Mouse (Mus musculus): ENCODE data around the gene Zfp950.
"Not testable (repeated sequence)": the region's sequence is repeated elsewhere in the genome, so short reads cannot be mapped to it uniquely, and the experiment has no call there.

Zfp950 gene

DNA sequence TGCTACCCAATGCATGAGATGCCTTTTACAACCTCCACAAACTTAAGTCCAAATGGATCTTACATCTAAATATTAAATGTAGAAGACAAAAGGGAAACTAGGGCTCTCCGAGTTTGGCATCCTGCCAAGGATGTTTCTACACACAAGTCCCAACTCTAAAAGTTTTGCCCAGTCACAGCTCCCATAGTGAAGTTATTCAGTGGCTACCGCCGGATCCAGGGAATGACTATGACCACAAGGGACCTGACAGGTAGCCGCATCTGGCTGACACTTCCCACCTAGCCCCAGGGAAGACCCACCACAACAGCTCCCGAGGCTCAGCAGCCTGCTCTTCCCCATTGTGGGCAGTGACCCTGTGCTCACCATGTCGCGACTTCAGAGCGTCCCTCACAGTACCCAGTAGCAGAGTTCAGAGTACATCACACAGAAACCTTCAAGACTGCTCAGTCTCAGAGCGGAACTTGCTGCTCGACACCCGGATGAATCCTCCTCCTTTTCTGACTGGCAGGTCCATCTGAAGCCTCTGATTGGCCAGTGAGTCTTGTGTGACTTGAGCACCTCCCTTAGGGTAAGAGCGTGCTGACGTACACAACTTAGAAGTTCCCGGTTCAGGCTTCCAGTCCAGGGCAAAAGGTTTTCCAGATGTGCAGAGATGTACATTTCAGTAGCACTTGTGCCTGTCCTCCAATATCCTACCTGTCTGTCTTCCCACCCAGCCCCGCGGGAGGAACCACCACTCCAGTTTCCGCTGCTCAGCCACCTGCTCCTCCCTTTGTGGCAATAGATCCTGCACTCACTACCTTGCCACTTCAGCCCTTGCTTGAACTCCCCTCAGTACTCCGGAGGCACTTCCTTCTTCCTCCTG, at the start of gene Zfp950:
Gene Zfp950 (minus strand): TSS at position 499 of the 865 bp plus-strand sequence.
- DNase-seq (ENCODE audit: low read depth in 2 of 2, low spot score in 2 of 2) = peak; percentile 75

DNA sequence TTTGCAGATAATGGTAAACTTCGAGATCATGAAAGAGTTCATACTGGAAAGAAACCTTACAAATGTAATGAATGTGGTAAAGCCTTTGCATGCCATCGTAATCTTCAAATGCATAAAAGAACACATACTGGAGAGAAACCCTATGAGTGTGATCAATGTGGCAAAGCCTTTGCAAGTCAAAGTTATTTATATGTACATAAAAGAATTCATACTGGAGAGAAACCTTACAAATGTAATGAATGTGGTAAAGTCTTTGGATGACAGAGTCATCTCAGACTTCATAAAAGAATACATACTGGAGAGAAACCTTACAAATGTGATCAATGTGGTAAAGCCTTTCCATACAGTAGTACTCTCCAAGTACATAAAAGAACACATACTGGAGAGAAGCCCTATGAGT, 43.0 kb upstream of the Zfp950 start, which contains the start of gene Gm6020:
Gene Gm6020 (plus strand): TSS at position 301 of the 400 bp plus-strand sequence.
- DNase-seq (ENCODE audit: low read depth in 2 of 2, low spot score in 2 of 2) = not testable (repeated sequence)

DNA sequence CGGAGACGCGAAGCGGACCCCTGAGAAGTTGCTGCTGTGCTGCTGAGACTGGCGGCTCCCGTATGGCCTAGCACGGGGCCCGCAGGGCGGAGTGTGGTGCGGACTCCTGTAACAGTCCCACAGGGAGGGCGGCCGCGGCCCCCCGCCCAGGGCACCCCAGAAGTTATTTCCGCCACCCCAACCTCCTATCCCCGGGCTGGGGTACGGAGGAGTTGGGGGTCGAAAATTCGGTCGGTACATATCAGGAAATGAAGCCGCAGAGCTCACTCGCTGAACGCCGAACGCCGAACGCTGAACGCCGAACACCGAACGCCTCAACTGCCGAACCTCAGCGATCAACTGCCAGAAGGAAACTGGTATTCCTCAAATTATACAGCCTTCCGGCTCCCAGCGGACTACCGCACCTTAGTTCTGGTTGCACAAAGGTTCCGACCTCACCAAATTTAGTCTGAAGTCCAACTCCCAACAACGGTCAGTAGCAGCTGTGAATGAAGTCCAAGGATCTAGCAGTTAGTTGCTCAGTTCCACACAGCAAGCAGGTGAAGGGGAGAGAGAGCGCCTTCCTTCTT, 35.2 kb upstream of the Zfp950 start, which contains the start of gene Gm7102:
Gene Gm7102 (minus strand): TSS at position 554 of the 569 bp plus-strand sequence.
- DNase-seq (ENCODE audit: low read depth in 2 of 2, low spot score in 2 of 2) = no peak

DNA sequence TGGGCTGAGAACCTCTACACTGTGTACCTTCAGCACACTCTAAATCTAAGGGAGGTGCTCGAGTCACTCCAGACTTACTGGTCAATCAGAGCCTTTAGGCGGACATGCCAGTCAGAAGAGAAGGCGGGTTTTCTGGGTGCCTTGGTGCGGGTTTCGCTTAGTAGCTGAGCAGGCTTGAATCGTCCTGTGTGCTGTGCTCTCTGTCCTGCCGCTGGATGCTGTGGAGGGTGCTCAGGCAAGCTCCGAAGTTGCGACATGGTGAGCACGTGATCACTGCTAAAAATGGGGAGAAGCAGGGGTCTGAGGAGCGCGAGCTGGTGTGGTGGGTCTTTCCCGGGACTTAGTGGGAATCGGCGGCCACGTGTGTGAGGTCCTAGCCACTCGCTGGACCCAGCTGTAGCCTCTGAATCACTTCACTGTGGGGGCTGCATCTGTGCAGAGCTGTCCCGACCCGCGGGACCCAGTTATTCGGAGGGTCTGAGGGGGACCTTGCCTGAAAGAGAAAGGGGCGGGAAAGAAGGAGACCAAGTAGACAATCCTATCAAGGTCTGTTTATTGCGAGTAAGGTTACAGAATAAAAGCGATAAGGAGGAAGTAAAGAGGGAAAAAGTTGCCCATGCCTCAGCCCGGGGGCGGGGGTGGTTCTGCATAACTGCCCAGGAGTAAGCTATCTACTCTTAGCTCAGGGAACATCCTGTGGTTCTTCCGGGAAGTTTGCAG, 11.2 kb upstream of the Zfp950 start:
- no peak for DNase-seq (ENCODE audit: low read depth in 2 of 2, low spot score in 2 of 2)

DNA sequence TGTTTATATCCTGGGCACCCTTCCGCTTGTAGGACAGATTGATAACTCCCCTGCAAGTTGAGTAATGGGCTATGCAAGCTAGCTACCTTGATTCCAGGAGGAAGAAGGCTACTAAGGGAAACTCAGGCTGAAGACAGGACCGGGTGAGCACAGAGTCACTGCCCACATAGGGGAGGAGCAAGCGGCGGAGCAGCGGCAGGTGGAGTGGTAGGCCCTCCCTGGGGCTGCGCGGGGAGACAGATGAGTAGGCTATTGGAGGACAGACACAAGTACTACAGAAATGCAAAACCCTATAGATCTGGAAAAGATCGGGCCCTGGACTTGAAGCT, 10.7 kb upstream of the Zfp950 start:
- DNase-seq (ENCODE audit: low read depth in 2 of 2, low spot score in 2 of 2) = no peak

DNA sequence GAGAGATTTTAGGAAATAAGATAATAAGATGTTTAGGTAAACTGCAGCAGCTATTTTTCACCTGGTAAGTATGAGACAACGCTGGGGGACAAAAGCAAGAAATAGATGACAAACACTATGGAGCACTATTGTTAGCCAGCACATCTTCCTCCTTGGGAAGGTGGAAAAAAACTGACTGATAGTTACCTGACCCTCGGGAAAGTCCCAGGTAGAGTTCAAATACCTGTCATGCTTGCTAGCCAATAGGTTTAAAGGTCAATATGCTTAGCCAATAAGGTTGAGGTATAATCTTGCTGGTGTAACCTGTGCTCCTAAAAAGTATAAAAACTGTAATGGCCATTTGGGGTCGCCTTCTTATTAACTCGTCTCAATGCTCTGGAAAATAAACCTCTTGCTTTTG, 659 bp upstream of the Zfp950 start:
- no peak for DNase-seq (ENCODE audit: low read depth in 2 of 2, low spot score in 2 of 2)

DNA sequence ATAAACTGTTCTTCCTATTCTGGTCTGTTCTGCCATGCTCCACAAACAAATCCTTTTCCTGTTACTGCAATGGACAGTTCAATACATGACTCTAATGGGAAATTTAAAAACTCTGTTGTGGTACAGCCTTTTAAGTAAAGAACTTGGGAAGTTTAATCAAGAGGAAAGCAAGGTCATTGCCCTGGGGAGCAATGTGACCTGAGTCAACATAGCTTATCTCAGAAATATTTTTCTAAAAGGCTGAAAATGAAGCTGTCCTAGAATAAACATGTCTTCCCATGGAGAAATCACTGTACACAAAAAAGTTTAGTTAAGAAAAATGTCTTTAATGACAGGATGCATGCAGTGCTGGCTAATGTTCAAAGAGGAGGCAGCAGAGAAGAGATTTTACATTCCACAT, 2.0 kb downstream of the Zfp950 start:
- DNase-seq (ENCODE audit: low read depth in 2 of 2, low spot score in 2 of 2) = no peak

DNA sequence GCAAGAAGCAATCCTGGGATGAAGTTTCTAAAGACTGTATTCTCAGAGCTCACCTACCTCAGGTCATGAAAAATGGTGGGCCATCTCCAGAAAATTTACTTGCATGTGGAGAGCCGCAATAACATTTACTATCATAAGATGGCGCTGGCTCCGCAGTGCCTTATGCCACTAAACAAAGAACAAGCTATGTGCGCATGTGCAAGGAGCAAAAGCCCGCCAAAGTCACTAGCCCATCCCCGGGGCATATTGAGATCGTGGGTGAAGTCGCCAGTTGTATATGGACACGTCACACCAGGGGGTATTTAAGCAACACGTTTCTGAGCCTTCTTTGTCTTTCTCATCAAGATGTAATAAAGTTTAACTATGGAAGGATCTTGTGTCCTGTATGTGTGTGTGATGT, 9.5 kb downstream of the Zfp950 start:
- DNase-seq (ENCODE audit: low read depth in 2 of 2, low spot score in 2 of 2) = no peak

DNA sequence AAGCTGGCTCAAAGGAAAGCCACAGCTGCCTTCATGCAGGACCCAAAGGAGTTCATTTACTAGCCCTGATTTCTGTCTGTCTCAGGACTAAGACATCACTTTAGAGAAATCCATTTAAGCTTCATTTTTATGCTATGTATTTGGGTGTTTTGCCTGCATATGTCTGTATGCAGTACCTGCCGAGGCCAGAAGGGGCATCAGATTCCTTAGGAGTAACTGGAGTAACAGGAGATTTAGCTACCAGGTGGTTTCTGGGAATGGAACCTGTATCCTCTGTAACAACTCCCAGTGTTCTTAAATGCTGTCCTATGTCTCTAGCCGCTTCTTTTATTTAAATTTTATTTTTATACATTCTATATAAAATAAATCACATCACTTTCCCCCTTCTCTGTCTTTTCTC, 30.5 kb downstream of the Zfp950 start:
- peak in 1 of 2 experiments; percentile 5 for DNase-seq (ENCODE audit: low read depth in 2 of 2, low spot score in 2 of 2)

DNA sequence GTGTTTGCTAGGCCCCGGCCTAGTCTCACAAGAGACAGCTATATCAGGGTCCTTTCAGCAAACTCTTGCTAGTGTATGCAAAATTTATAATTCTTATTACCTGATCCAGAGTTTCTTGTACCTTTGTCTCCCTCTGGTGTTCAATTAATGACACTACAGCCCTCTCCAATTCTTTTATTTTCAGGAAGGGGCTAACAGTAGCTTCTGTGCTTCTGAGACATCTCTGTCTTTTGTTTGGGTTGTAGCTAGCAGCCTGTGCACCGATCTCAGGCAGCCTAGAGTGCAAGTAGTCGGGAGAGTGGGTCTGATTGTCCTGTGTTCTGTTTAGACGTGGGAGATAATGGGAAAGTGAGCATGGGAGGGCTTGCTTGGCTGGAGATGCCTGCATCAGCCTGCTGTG, 42.9 kb downstream of the Zfp950 start:
- no peak for DNase-seq (ENCODE audit: low read depth in 2 of 2, low spot score in 2 of 2)

DNA sequence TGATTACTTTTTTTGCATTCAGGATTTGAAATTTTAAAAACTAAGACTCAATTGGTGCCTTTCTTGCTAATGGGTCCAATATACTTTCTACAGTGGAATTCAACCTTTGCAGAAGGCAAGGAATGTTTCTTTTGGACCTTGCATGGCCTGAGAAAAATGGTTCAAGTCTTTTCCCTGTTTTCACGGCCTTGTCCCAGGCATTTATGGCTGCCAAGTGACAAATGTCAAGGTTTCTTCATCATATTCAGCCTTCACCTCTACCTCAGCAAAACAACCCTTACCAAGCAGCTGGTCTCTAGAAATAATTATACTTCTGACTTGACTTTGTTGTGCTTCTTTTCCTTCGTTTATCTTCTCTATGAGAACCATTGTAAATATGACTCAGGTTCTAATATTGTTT, 43.9 kb downstream of the Zfp950 start:
- DNase-seq (ENCODE audit: low read depth in 2 of 2, low spot score in 2 of 2) = no peak

DNA sequence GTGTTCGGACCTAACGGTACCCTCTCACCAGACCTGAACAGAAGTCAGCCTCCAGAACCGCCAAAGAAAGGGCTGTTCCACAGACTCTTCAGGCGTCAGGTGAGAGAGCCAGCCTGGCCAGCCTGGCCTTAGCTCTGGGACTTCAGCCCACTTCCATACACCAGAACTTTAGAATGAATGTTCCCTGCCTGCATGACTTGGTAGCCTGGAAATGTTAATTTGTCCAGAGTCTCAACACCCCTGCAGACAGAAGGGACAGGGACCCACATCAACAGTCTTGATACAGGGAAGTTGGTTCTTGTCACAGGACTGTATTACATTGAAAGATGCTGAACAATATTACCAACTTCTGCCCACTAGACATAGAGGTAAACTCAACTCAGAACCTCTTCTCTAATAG, 50.1 kb downstream of the Zfp950 start:
- no peak for DNase-seq (ENCODE audit: low read depth in 2 of 2, low spot score in 2 of 2)

DNA sequence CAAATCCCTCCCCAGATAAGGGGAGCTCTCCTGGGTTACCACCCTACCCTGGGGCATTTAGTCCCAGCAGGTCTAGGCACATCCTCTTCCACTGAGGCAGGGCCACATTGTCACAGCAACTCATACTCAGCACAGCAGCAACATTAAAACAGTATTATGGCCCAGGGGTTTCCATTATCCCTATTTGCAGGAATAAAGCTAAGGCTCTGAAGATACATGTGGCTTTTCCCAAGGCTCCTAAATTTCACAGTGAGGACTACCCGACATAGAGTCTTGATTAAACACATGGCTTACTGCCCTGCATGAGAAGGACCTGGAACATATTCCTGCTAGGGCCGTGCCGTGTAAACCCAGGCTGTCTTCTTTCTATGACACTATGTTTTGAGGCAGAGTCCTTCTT, 51.6 kb downstream of the Zfp950 start:
- no peak for DNase-seq (ENCODE audit: low read depth in 2 of 2, low spot score in 2 of 2)

DNA sequence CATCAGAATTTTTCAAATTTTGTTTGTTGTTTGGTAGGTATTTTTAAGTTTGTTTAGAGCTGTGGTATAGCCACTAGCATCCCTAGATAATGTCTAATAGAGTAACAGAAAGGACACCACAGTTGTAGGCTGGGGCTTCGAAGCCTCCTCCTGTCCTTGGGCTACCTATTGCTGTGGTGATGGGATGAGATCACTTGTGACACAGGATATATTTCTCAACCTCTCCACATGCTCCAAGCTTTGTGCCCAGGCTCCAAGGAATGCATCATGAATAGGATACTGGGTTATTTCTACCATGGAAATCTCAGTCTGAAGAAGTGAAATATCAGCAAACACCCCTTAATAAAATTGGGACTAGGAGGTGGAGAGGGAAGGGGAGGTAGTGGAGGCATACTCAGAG, 52.9 kb downstream of the Zfp950 start:
- no peak for DNase-seq (ENCODE audit: low read depth in 2 of 2, low spot score in 2 of 2)

DNA sequence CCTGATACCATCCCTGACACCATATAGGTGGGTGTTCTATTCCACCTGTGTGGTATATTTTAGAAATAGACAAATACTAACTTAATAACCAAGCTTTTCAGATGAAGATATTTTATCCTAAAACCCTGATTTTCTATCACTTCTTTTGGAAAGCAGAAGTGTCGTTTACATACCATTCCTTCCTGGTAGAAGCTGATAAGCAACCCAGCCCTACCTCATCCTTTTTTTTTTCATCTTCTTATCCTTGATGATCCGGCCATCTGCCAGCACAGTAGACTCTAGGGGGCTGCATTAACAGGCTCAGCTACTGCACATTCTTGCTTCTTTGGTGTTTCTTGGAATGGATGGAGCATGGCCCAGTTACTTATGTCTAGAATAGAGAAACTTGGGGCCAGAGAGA, 55.4 kb downstream of the Zfp950 start:
- DNase-seq (ENCODE audit: low read depth in 2 of 2, low spot score in 2 of 2) = no peak

DNA sequence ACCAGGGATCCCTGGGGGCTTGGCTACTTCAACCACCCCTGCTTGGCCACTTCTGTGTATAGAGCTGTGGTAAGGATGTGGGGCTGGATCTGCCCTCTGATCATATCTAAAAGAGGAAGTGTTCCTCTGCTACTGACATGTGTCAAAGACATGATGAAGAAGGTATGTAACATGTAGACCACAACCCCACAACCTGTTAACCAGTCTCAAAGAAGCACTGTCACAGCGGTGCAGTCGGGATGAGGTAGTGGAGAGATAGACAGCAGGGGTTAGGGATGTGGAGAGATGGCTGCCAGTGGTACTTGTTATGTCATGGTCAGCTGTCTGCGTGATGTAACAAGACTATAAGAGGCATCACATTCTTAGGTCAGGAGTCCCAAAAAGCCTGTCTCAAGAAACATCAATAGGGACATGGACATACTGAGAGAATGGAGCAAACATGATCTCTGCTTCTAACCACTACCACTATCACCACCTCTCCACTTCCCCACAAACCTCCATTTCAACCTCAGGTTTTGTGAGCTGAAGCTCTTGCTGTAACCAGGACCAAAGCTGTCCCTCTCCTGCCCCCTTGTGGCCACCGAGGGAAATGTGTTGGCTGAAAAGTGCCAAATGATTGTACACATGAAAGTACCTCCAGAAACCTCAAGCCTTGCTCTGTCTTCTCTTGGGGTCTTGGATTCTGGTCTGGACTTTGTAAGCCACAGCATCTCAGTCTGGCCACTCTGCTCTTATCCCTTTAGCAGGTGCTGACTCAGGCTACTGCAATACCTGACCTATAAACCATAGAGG, 56.3 kb downstream of the Zfp950 start:
- DNase-seq (ENCODE audit: low read depth in 2 of 2, low spot score in 2 of 2) = peak; percentile 75 to 84

DNA sequence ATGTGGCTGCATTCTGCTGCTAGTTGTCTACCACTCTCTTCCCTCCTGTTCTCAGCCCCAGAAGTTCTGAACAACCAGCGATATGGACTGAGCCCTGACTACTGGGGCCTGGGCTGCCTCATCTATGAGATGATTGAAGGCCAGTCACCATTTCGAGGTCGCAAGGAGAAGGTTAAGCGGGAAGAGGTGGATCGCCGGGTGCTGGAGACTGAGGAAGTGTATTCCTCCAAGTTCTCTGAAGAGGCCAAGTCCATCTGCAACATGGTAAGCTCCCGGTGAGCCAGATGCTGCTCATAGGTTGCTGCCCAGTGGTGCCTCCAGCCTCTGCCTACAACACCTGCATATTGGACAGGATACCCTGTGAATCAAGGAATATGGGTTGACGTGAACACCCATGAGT, 57.6 kb downstream of the Zfp950 start:
- DNase-seq (ENCODE audit: low read depth in 2 of 2, low spot score in 2 of 2) = no peak

DNA sequence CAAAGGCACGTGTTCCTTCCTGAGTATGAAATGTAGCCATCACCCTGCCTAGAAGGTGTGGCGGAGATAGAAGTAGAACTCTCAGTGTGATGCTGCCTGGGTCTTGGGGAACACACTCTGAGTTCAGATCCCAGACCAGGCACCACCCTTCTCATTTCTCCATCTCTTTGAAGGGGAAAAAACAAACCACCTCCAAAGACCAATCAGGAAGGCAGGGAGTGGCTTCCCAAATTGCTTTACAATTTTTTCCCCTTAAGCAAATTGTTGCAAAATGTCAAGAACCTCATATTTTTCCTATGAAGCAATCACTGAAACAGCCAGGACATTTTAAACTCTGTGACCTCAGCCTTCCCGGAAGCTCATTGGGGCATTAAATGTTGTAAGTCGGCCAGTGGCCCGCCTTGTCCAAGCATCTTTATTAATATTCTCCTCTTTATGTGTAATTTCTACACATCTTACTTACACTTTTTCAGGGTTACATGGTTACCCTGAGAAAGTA, 60.3 kb downstream of the Zfp950 start:
- DNase-seq (ENCODE audit: low read depth in 2 of 2, low spot score in 2 of 2) = no peak

DNA sequence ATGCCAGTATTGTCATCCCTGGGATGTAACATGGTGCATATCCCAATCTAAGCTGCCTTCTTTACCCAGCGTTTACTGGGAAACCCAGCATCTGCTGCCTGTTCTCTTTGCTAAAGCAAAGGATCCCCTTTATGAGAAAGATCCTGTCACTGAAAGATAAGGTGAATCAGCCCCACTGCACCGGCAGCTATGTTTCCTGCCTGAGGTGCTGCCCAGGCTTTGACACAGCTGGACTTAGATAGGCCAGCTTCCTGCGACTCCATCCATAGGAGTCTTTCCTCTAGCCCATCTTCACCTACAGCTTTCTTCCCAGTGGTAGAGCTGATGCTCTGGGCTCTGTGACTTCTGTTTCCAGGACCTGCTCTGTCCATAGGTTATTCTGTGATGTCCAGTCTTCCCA, 62.0 kb downstream of the Zfp950 start:
- DNase-seq (ENCODE audit: low read depth in 2 of 2, low spot score in 2 of 2) = no peak

DNA sequence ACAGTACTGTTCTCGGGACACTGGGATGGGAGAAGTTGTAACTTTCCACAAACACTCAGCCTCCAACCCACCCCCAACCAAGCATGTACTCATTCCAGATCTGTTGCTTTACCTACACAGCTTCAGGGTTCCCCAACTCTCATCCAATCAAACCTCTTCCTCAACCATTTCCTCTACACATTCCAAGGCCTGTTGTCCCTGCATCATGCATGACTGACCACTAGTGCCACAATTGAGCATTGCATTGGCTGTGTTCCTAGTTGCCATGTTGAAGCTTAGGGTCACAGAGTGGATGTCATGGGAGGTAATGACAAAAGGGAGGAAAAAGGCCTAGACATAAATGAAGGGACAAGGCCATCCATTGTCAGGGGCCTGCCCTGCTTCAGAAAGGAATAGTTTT, 75.6 kb downstream of the Zfp950 start:
- DNase-seq (ENCODE audit: low read depth in 2 of 2, low spot score in 2 of 2) = no peak

DNA sequence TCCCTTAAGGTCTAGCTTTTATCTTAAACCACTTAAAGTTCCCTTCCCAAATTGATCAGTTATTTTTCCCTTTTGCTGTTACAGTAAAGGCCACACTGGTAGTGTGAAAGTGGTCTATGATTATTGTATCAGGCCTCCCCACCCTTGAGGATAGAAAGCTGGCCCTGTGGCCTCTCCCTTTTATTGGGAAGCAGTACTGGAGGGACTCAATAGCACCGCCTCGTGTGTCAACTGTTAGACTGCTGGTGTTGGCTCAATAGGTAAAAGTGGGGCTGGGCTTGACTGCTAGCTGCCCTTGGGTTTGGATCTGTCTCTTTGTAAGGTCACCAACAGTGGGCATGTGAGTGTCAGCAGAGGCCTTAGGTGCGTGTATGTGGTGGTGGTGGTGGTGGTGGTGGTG, 76.3 kb downstream of the Zfp950 start:
- no peak for DNase-seq (ENCODE audit: low read depth in 2 of 2, low spot score in 2 of 2)
